Mouse (Mus musculus): ENCODE measurements around the gene Gm10570.

The Gm10570 gene

GRCm38 (mm10) chr4:130308231-130309081 lies at the start of gene Gm10570, which contains the start of gene Fabp3:
Gene Gm10570, minus strand, starts transcription at chr4:130308674.
Gene Fabp3, plus strand, starts transcription at chr4:130308595.
- DNase-seq: peak; percentile 98

- no peak for DNase-seq
These were observed 49.5 kb upstream of the Gm10570 start for GRCm38 (mm10) chr4:130357946-130358345.

GRCm38 (mm10) chr4:130352588-130352987 lies 44.1 kb upstream of the Gm10570 start:
- DNase-seq: no peak

- no peak for DNase-seq
These were observed 42.4 kb upstream of the Gm10570 start for GRCm38 (mm10) chr4:130350690-130351422.

- no peak for DNase-seq
These were observed 41.2 kb upstream of the Gm10570 start for GRCm38 (mm10) chr4:130349666-130350065.

- no peak for DNase-seq
These were observed 33.2 kb upstream of the Gm10570 start for GRCm38 (mm10) chr4:130341691-130342090.

- no peak for DNase-seq
These were observed 27.4 kb upstream of the Gm10570 start for GRCm38 (mm10) chr4:130335867-130336266.

GRCm38 (mm10) chr4:130327366-130327765 lies 18.9 kb upstream of the Gm10570 start:
- DNase-seq: peak; percentile 89

- DNase-seq: peak; percentile 86
These were observed 17.0 kb upstream of the Gm10570 start for GRCm38 (mm10) chr4:130325446-130325845.

GRCm38 (mm10) chr4:130323607-130324006 lies 15.1 kb upstream of the Gm10570 start:
- no peak for DNase-seq

GRCm38 (mm10) chr4:130323165-130323564 lies 14.7 kb upstream of the Gm10570 start:
- DNase-seq: no peak

- no peak for DNase-seq
These were observed 14.1 kb upstream of the Gm10570 start for GRCm38 (mm10) chr4:130322567-130322966.

GRCm38 (mm10) chr4:130321640-130322039 lies 13.2 kb upstream of the Gm10570 start:
- DNase-seq: no peak

- no peak for DNase-seq
These were observed 11.1 kb upstream of the Gm10570 start for GRCm38 (mm10) chr4:130319564-130319963.

GRCm38 (mm10) chr4:130318122-130318521 lies 9.6 kb upstream of the Gm10570 start:
- DNase-seq: no peak

GRCm38 (mm10) chr4:130316691-130317090 lies 8.2 kb upstream of the Gm10570 start:
- DNase-seq: no peak

GRCm38 (mm10) chr4:130315771-130316527 lies 7.5 kb upstream of the Gm10570 start:
- no peak for DNase-seq

GRCm38 (mm10) chr4:130313552-130313951 lies 5.1 kb upstream of the Gm10570 start:
- no peak for DNase-seq

- peak; percentile 98 for DNase-seq
These were observed 4.1 kb upstream of the Gm10570 start for GRCm38 (mm10) chr4:130312526-130312925.

- no peak for DNase-seq
These were observed 780 bp upstream of the Gm10570 start for GRCm38 (mm10) chr4:130309254-130309653.

- peak; percentile 97 for DNase-seq
These were observed 633 bp downstream of the Gm10570 start for GRCm38 (mm10) chr4:130307851-130308230.

GRCm38 (mm10) chr4:130306796-130307630 lies 1.5 kb downstream of the Gm10570 start:
- DNase-seq: peak; percentile 98

Data from heart, adult 11 months (tissue).